Mouse (Mus musculus) layer of hippocampus, postnatal 14 days (tissue): Measurements from ENCODE around the gene Hoxd10. TPM values are rescaled to one million over a fixed set of nuclear protein-coding genes. Genes with fewer than 3 reads are reported as not detected.

Experiments
- DNase-seq, 2 experiments: peaks; one replicate each; pipeline ENCODE4 v3.0.0; 2021 to 2022; ENCODE audit warnings: low spot score in 2 of 2, mixed read lengths in 1 of 2
- total RNA-seq, 2 experiments: library from RNA; stranded (reverse); gene quantifications; 2 replicates each; pipeline ENCODE4 v1.2.3; 2021

Hoxd10 gene
- total RNA-seq, 2 experiments from 2014 or later, result not detected

DNA sequence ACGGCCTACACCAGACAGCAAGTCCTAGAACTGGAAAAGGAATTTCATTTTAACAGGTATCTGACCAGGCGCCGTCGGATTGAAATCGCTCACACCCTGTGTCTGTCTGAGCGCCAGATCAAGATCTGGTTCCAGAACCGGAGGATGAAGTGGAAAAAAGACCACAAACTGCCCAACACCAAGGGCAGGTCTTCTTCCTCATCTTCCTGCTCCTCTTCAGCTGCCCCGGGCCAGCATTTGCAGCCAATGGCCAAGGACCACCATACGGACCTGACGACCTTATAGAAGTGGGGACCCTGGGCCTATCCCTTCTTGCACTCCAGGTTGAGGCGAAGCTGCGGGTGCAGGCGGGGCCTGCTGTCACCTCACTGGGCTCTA, 36.6 kb downstream of the Hoxd10 start:
- DNase-seq, result no peak

- DNase-seq, result no peak
These were observed 38.6 kb downstream of the Hoxd10 start for GRCm38 (mm10) chr2:74730331-74730730.

- DNase-seq, result no peak
These were observed 39.3 kb downstream of the Hoxd10 start for GRCm38 (mm10) chr2:74731055-74731454.

GRCm38 (mm10) chr2:74731799-74732512, 40.2 kb downstream of the Hoxd10 start:
- DNase-seq, result no peak

GRCm38 (mm10) chr2:74732513-74733316, 41.0 kb downstream of the Hoxd10 start:
- DNase-seq, result no peak

- no peak for DNase-seq
These were observed 41.6 kb downstream of the Hoxd10 start for GRCm38 (mm10) chr2:74733317-74733661.

GRCm38 (mm10) chr2:74733765-74734164, 42.0 kb downstream of the Hoxd10 start:
- no peak for DNase-seq

- no peak for DNase-seq
These were observed 42.7 kb downstream of the Hoxd10 start for GRCm38 (mm10) chr2:74734451-74734850.

GRCm38 (mm10) chr2:74734996-74735811, 43.5 kb downstream of the Hoxd10 start:
- DNase-seq, result no peak

DNA sequence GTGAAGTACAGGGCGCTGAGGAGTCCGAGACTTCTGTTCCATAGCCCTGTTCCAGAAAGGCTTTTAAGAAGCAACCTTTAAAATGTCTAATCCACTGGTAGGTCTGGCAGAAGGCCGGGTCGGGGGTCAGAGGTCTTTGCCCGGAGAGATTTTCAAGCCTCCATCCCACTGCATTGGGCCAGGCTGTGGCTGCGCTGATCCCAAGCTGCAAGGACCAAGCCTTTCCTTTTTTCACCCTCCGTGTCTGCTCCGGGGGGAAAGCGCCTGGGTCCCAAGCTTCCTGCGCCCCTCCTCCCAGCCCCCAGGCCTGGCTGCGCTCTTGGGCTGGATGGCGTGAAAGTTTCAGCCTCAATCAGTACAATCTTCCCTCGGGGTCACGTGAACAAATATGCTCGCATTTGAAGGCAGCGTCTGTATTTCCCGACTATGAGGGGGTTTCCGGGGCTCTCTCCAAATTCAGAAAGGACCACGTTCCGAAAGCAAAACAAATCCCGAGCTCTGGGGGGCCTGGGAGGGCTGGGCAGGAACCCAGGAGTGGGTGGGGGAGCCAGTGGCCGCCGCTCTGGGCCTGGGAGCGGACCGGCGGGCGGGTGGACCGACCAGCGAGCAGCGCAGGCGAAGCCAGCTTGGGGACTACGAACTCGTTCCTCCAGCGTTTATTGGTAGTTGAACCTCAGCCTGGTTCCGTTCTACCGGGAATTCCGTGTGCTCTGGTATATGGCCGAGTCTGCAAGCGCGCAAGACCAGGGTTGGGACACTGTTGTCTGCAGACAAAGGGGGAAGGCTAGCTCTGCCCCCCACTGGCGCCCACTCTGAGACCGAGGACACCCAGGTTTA, 44.3 kb downstream of the Hoxd10 start:
- DNase-seq, result no peak

DNA sequence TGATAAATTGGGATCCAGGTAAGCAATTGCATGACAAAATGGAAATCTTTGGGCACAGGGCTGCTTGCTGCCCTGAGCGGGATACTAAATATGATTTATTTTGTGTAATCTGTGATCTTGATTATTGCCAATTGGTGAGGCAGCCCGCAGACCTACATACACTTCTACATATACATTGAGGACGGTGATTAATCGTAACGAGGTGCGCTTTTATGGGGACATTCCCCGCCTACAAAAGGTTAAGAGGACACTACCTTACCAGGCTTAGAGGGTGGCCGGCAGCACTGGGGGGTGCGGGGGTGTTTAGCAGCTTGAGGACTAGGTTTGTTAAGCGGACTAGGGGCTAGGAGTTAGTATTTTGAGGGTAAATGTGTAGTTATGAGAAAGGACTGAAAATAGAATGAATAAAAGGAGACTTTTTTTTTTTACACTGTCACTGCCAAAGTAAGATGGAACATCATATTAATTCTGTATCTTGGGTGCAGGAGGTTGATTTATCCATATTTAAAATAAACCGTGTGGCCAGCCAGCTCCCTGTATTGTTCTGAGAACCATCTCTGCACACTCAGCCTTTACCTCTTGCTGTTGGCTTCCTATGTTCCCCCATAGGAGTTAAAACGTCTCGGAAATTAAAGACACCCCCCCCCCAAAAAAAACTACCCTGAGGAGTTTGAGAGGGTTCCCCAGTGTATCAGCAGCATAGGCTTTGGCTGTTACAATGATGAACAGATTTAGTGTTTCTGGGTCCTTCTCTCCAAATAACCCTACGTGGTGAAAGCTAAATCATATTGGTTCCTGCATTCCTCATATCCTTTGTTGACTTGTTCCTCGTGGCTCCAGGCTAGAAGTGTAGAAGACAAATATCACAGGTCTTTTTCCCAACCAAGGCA, 45.2 kb downstream of the Hoxd10 start:
- no peak for DNase-seq

DNA sequence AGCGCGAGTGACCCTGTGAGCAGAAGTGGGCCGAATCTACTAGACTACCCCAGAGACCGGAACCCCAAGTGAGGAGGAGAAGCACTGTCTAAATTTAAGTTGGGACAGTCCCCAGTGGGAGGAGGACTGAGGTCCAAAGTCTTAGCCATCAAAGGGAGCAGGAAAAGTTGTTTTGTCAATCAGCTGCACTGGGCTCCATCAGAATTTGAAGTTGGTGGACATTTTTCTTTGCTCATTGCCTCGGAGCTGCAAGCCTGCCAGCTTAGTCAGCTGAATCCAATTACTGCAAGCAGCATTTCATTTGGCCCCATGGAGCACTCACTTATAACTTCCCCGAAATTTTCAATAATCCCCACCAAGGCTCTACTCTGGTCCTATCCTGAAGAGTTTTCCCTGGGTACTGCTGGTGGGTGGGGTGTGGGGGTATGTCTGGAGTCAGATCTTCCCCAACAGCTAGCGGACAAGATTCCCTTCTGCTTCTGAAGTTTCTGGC, 45.9 kb downstream of the Hoxd10 start:
- DNase-seq, result no peak

DNA sequence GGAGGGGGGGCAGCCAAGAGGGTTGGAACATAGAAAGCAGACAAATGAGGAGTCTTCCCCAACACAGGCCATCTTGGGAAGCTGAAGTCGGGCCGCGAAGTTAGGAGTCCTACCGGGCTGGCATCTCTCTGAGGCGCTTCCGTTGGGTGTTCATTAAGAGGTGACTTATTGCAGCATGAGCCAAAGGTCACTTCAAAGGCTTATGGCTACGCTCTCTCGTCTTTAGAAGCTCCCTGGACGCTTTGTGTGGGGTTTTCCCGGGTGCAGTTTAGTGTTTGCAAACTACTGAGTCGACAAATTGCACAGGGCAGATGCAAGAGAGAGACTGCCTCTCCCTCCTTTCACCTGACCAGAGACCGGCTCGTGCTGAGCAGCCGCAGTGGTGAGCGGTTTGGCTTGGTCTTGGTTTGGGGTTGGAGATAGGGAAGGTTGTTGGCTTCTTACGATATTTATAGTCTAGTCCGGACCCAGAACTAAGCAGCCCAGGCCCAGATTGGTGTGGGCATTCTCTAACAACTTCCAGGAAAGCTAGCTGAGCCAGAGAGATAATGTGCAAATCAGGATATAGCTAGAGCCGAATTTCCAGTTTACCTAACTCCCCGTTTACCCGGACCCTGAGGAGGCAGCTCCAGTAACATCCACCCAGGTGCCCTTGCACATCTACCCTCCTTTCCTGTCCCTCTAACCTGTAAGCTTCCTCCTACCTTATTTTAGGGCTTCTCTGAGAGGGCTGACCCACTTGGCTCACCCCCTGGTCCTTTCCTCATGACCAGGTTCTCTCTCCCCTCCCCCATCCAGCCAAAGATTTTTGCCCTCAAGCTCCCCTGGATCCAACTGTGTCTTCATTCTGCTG, 47.1 kb downstream of the Hoxd10 start:
- no peak for DNase-seq

- DNase-seq, result no peak
These were observed 47.7 kb downstream of the Hoxd10 start for GRCm38 (mm10) chr2:74739476-74739800.

DNA sequence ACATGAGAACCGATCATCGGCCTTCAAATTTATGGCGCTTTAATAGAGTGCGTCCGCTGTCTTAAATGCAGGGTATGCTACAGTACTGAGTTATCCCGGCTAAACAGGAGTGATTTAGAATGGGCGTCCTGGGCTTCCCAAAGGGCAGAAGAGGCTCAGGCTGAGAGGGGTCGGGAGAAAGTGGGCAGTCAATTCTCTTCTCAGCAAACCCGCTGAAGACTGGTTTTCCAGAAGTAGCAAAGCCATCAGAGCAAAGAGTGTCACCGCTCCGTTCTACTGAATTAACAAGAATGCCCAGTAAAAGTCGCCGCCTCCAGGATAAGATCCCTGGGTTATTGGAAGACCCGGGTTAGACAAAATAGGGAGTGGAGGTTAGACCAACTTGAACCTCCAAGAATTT, 48.1 kb downstream of the Hoxd10 start:
- DNase-seq, result no peak

- no peak for DNase-seq
These were observed 48.8 kb downstream of the Hoxd10 start for GRCm38 (mm10) chr2:74740311-74741091.

- no peak for DNase-seq
These were observed 49.7 kb downstream of the Hoxd10 start for GRCm38 (mm10) chr2:74741252-74741978.

- no peak for DNase-seq
These were observed 50.2 kb downstream of the Hoxd10 start for GRCm38 (mm10) chr2:74741979-74742277.
